Mouse (Mus musculus): ENCODE measurements at regions not wholly inside any gene's neighbourhood (a gene's known extent, or its start where the extent isn't known, plus 50 kb on each side); places are given as distances from the start of the nearest gene placed in this dataset.

GRCm38 (mm10) chr2:117498565-117498964 is 155.8 kb upstream of the Rasgrp1 start:
- no peaks in the 10 kb centered on the region for H3K9me3 ChIP-seq (ENCODE audit: control insufficient read depth, low read length)
- ATAC-seq (ENCODE audit: insufficient number of reproducible peaks, low FRiP score, low TSS enrichment, low read depth) (no peak), DNase-seq (ENCODE audit: low spot score) (no peak)
- H3K4me1 ChIP-seq (ENCODE audit: control insufficient read depth, insufficient read depth, low read length): no peaks in the 10 kb centered on the region
- WGBS: 86% methylated on average over 5 of the region's 5 CpGs
- H3K36me3 ChIP-seq (ENCODE audit: control insufficient read depth, insufficient read depth, low read length): no peaks in the 10 kb centered on the region
- H3K27ac ChIP-seq (replicated peaks; ENCODE audit: low read depth, low read length): no peak overlapping the region
- no peak overlapping the region for H3K4me2 ChIP-seq (ENCODE audit: low read depth, severe bottlenecking)
- no peaks in the 10 kb centered on the region for H3K27me3 ChIP-seq (ENCODE audit: control insufficient read depth, insufficient read depth, low read length)
- no peak overlapping the region for H3K4me3 ChIP-seq (ENCODE audit: low read depth, low read length)
- H3K9ac ChIP-seq (ENCODE audit: low read length): no peak overlapping the region

- Histone ChIP-seq H3K36me3 (ENCODE audit: control insufficient read depth, insufficient read depth, low read length) (no peaks in the 10 kb centered on the region), H3K9ac (ENCODE audit: low read length) (no peak overlapping the region), H3K4me1 (ENCODE audit: control insufficient read depth, insufficient read depth, low read length) (no peaks in the 10 kb centered on the region), H3K9me3 (ENCODE audit: control insufficient read depth, low read length) (no peaks in the 10 kb centered on the region), H3K27me3 (ENCODE audit: control insufficient read depth, insufficient read depth, low read length) (no peaks in the 10 kb centered on the region), H3K27ac (replicated peaks; ENCODE audit: low read depth, low read length) (no peak overlapping the region), H3K4me2 (ENCODE audit: low read depth, severe bottlenecking) (no peak overlapping the region), H3K4me3 (ENCODE audit: low read depth, low read length) (no peak overlapping the region)
- no peak for ATAC-seq (ENCODE audit: insufficient number of reproducible peaks, low FRiP score, low TSS enrichment, low read depth)
- no peak for DNase-seq (ENCODE audit: low spot score)
These were observed 159.8 kb upstream of the Rasgrp1 start for GRCm38 (mm10) chr2:117502611-117503010.

GRCm38 (mm10) chr2:117511737-117512136 is 168.9 kb upstream of the Rasgrp1 start:
- no peak for ATAC-seq (ENCODE audit: insufficient number of reproducible peaks, low FRiP score, low TSS enrichment, low read depth)
- no peaks in the 10 kb centered on the region for H3K36me3 ChIP-seq (ENCODE audit: control insufficient read depth, insufficient read depth, low read length)
- H3K27me3 ChIP-seq (ENCODE audit: control insufficient read depth, insufficient read depth, low read length): no peaks in the 10 kb centered on the region
- no peaks in the 10 kb centered on the region for H3K9me3 ChIP-seq (ENCODE audit: control insufficient read depth, low read length)
- H3K4me3 ChIP-seq (ENCODE audit: low read depth, low read length): no peak overlapping the region
- H3K27ac ChIP-seq (replicated peaks; ENCODE audit: low read depth, low read length): no peak overlapping the region
- no peak for DNase-seq (ENCODE audit: low spot score)
- no peak overlapping the region for H3K4me2 ChIP-seq (ENCODE audit: low read depth, severe bottlenecking)
- 78% methylated on average over 3 of the region's 3 CpGs for WGBS
- H3K9ac ChIP-seq (ENCODE audit: low read length): no peak overlapping the region
- no peaks in the 10 kb centered on the region for H3K4me1 ChIP-seq (ENCODE audit: control insufficient read depth, insufficient read depth, low read length)

- Histone ChIP-seq H3K9ac (ENCODE audit: low read length) (no peak overlapping the region), H3K4me2 (ENCODE audit: low read depth, severe bottlenecking) (no peak overlapping the region), H3K4me3 (ENCODE audit: low read depth, low read length) (no peak overlapping the region), H3K27me3 (ENCODE audit: control insufficient read depth, insufficient read depth, low read length) (no peaks in the 10 kb centered on the region), H3K27ac (replicated peaks; ENCODE audit: low read depth, low read length) (no peak overlapping the region), H3K36me3 (ENCODE audit: control insufficient read depth, insufficient read depth, low read length) (no peaks in the 10 kb centered on the region), H3K4me1 (ENCODE audit: control insufficient read depth, insufficient read depth, low read length) (0 out of 2 replicates have a peak, but pooled peaks cover under 1% of the 10 kb centered on the region), H3K9me3 (ENCODE audit: control insufficient read depth, low read length) (no peaks in the 10 kb centered on the region)
- no peak for ATAC-seq (ENCODE audit: insufficient number of reproducible peaks, low FRiP score, low TSS enrichment, low read depth)
- DNase-seq (ENCODE audit: low spot score): no peak
- WGBS: 64% methylated on average over 9 of the region's 9 CpGs
These were observed 169.8 kb upstream of the Rasgrp1 start for GRCm38 (mm10) chr2:117512551-117512950.

- Histone ChIP-seq H3K9me3 (ENCODE audit: control insufficient read depth, low read length) (no peaks in the 10 kb centered on the region), H3K4me1 (ENCODE audit: control insufficient read depth, insufficient read depth, low read length) (no peaks in the 10 kb centered on the region), H3K36me3 (ENCODE audit: control insufficient read depth, insufficient read depth, low read length) (no peaks in the 10 kb centered on the region), H3K27me3 (ENCODE audit: control insufficient read depth, insufficient read depth, low read length) (no peaks in the 10 kb centered on the region), H3K4me3 (ENCODE audit: low read depth, low read length) (no peak overlapping the region), H3K27ac (replicated peaks; ENCODE audit: low read depth, low read length) (no peak overlapping the region), H3K4me2 (ENCODE audit: low read depth, severe bottlenecking) (no peak overlapping the region), H3K9ac (ENCODE audit: low read length) (no peak overlapping the region)
- WGBS: 86% methylated on average over 5 of the region's 5 CpGs
- DNase-seq (ENCODE audit: low spot score) (no peak), ATAC-seq (ENCODE audit: insufficient number of reproducible peaks, low FRiP score, low TSS enrichment, low read depth) (no peak)
These were observed 181.6 kb upstream of the Rasgrp1 start for GRCm38 (mm10) chr2:117524437-117524836.

- no peak for ATAC-seq (ENCODE audit: insufficient number of reproducible peaks, low FRiP score, low TSS enrichment, low read depth)
- H3K4me2 ChIP-seq (ENCODE audit: low read depth, severe bottlenecking): no peak overlapping the region
- WGBS: 33% methylated on average over 5 of the region's 5 CpGs
These were observed 196.1 kb upstream of the Rasgrp1 start for GRCm38 (mm10) chr2:117538865-117539264.

GRCm38 (mm10) chr2:117539285-117539684 is 196.5 kb upstream of the Rasgrp1 start:
- no peak overlapping the region for H3K9ac ChIP-seq (ENCODE audit: low read length)
- H3K4me1 ChIP-seq (ENCODE audit: control insufficient read depth, insufficient read depth, low read length): peaks cover 7% of the 10 kb centered on the region
- 7% methylated on average over 3 of the region's 3 CpGs for WGBS
- H3K9me3 ChIP-seq (ENCODE audit: control insufficient read depth, low read length): no peaks in the 10 kb centered on the region
- no peak overlapping the region for H3K4me2 ChIP-seq (ENCODE audit: low read depth, severe bottlenecking)
- H3K4me3 ChIP-seq (ENCODE audit: low read depth, low read length): no peak overlapping the region
- H3K27ac ChIP-seq (replicated peaks; ENCODE audit: low read depth, low read length): no peak overlapping the region
- ATAC-seq (ENCODE audit: insufficient number of reproducible peaks, low FRiP score, low TSS enrichment, low read depth): no peak
- peak; percentile 46 for DNase-seq (ENCODE audit: low spot score)
- H3K27me3 ChIP-seq (ENCODE audit: control insufficient read depth, insufficient read depth, low read length): no peaks in the 10 kb centered on the region
- no peaks in the 10 kb centered on the region for H3K36me3 ChIP-seq (ENCODE audit: control insufficient read depth, insufficient read depth, low read length)

More at GRCm38 (mm10) chr2:117538865-117539264, 196.1 kb upstream of the Rasgrp1 start:
- H3K9ac ChIP-seq (ENCODE audit: low read length): no peak overlapping the region
- H3K27me3 ChIP-seq (ENCODE audit: control insufficient read depth, insufficient read depth, low read length): no peaks in the 10 kb centered on the region
- DNase-seq (ENCODE audit: low spot score): peak; percentile 29
- no peak overlapping the region for H3K4me3 ChIP-seq (ENCODE audit: low read depth, low read length)
- no peaks in the 10 kb centered on the region for H3K36me3 ChIP-seq (ENCODE audit: control insufficient read depth, insufficient read depth, low read length)
- H3K9me3 ChIP-seq (ENCODE audit: control insufficient read depth, low read length): no peaks in the 10 kb centered on the region
- peaks cover 7% of the 10 kb centered on the region for H3K4me1 ChIP-seq (ENCODE audit: control insufficient read depth, insufficient read depth, low read length)
- no peak overlapping the region for H3K27ac ChIP-seq (replicated peaks; ENCODE audit: low read depth, low read length)

- no peak for ATAC-seq (ENCODE audit: insufficient number of reproducible peaks, low FRiP score, low TSS enrichment, low read depth)
- Histone ChIP-seq H3K4me1 (ENCODE audit: control insufficient read depth, insufficient read depth, low read length) (peaks cover 7% of the 10 kb centered on the region), H3K4me3 (ENCODE audit: low read depth, low read length) (no peak overlapping the region), H3K9ac (ENCODE audit: low read length) (no peak overlapping the region), H3K36me3 (ENCODE audit: control insufficient read depth, insufficient read depth, low read length) (no peaks in the 10 kb centered on the region), H3K27ac (replicated peaks; ENCODE audit: low read depth, low read length) (no peak overlapping the region), H3K9me3 (ENCODE audit: control insufficient read depth, low read length) (no peaks in the 10 kb centered on the region), H3K4me2 (ENCODE audit: low read depth, severe bottlenecking) (no peak overlapping the region), H3K27me3 (ENCODE audit: control insufficient read depth, insufficient read depth, low read length) (no peaks in the 10 kb centered on the region)
- 20% methylated on average over 6 of the region's 6 CpGs for WGBS
- DNase-seq (ENCODE audit: low spot score): peak; percentile 79
These were observed 198.7 kb upstream of the Rasgrp1 start for GRCm38 (mm10) chr2:117541471-117541870.

- Histone ChIP-seq H3K9ac (ENCODE audit: low read length) (no peak overlapping the region), H3K27me3 (ENCODE audit: control insufficient read depth, insufficient read depth, low read length) (no peaks in the 10 kb centered on the region), H3K36me3 (ENCODE audit: control insufficient read depth, insufficient read depth, low read length) (no peaks in the 10 kb centered on the region), H3K4me1 (ENCODE audit: control insufficient read depth, insufficient read depth, low read length) (peaks cover 7% of the 10 kb centered on the region), H3K9me3 (ENCODE audit: control insufficient read depth, low read length) (no peaks in the 10 kb centered on the region), H3K4me3 (ENCODE audit: low read depth, low read length) (no peak overlapping the region), H3K4me2 (ENCODE audit: low read depth, severe bottlenecking) (no peak overlapping the region), H3K27ac (replicated peaks; ENCODE audit: low read depth, low read length) (no peak overlapping the region)
- DNase-seq (ENCODE audit: low spot score) (no peak), ATAC-seq (ENCODE audit: insufficient number of reproducible peaks, low FRiP score, low TSS enrichment, low read depth) (no peak)
- whole genome bisulfite sequencing: 87% methylated on average over 4 of the region's 4 CpGs
These were observed 199.5 kb upstream of the Rasgrp1 start for GRCm38 (mm10) chr2:117542298-117542697.
